Mouse (Mus musculus) CH12.LX (cell line): Measurements from ENCODE around the gene Rnf115. TPM values are rescaled to one million over a fixed set of nuclear protein-coding genes. Genes with fewer than 3 reads are reported as not detected.

ENCODE experiments used
- DNase-seq: peaks from one replicate; pipeline ENCODE4 v3.0.0-alpha.2; 2013; ENCODE audit errors: extremely low read depth
- H3K27ac ChIP-seq: 2 replicates; pipeline ENCODE4 v1.5.1; 2012; ENCODE audit warnings: low read depth, mild to moderate bottlenecking, control low read depth, moderate library complexity; ENCODE audit not compliant: insufficient read depth
- H3K27me3 ChIP-seq: replicated peaks from 2 replicates; pipeline ENCODE3; 2012; ENCODE audit warnings: inconsistent platforms
- H3K36me3 ChIP-seq, 2 experiments: replicated peaks in 1 of 2; 2 replicates each; pipeline versions ENCODE3 to v1.6.1; 2012; ENCODE audit warnings: inconsistent platforms in 1 of 2, low read length in 1 of 2, mild to moderate bottlenecking in 1 of 2, mixed read lengths in 1 of 2, moderate library complexity in 1 of 2; ENCODE audit not compliant: control insufficient read depth in 1 of 2, insufficient read depth in 1 of 2
- H3K4me1 ChIP-seq, 2 experiments: 2 replicates each; pipeline ENCODE4 v1.6.1; 2012; ENCODE audit warnings: inconsistent platforms in 1 of 2, moderate library complexity in 1 of 2; ENCODE audit not compliant: insufficient read depth in 2 of 2, control insufficient read depth in 1 of 2
- H3K4me2 ChIP-seq: 2 replicates; pipeline ENCODE4 v1.6.1; 2012; ENCODE audit warnings: low read depth, mild to moderate bottlenecking, control low read depth; ENCODE audit not compliant: poor library complexity, insufficient read depth, severe bottlenecking
- H3K4me3 ChIP-seq, 3 experiments: fragments of 150-350 bp in 1 of 3; sonication (generic) in 1 of 3; replicated peaks in 1 of 3; 2 replicates each; pipeline versions ENCODE3 to v1.5.1; 2011 to 2012; ENCODE audit warnings: low read depth in 2 of 3, low read length in 2 of 3, mild to moderate bottlenecking in 2 of 3, moderate library complexity in 2 of 3, control low read depth in 1 of 3, improper control_type of control experiment in 1 of 3, inconsistent platforms in 1 of 3, mixed read lengths in 1 of 3; ENCODE audit not compliant: poor library complexity in 1 of 3
- H3K79me2 ChIP-seq: replicated peaks from 2 replicates; pipeline ENCODE4 v1.6.1; 2012; ENCODE audit warnings: mild to moderate bottlenecking, moderate library complexity; ENCODE audit not compliant: control insufficient read depth, poor library complexity, insufficient read depth, severe bottlenecking; ENCODE audit errors: extremely low read depth
- H3K9ac ChIP-seq: 2 replicates; pipeline ENCODE4 v1.6.1; 2012; ENCODE audit warnings: low read depth, mild to moderate bottlenecking, control low read depth, moderate library complexity; ENCODE audit not compliant: insufficient read depth
- H3K9me3 ChIP-seq: replicated peaks from 2 replicates; pipeline ENCODE3; 2012; ENCODE audit warnings: low read length, inconsistent platforms, mixed read lengths
- CHD2 ChIP-seq: IDR thresholded peaks from 2 replicates; pipeline ENCODE4 v1.6.1; 2011; ENCODE audit warnings: low read length, improper control_type of control experiment
- CTCF ChIP-seq, 2 experiments: IDR thresholded peaks in 1 of 2; conservative IDR thresholded peaks in 1 of 2; 2 replicates each; pipeline ENCODE4 v1.5.1; 2011 to 2012; ENCODE audit warnings: low read depth in 2 of 2, low read length in 2 of 2, improper control_type of control experiment in 1 of 2, inconsistent platforms in 1 of 2, mild to moderate bottlenecking in 1 of 2, moderate library complexity in 1 of 2
- E2F4 ChIP-seq: IDR thresholded peaks from 2 replicates; pipeline ENCODE4 v1.6.1; 2011; ENCODE audit warnings: low read depth, low read length, improper control_type of control experiment; ENCODE audit not compliant: insufficient replicate concordance
- ELF1 ChIP-seq: IDR thresholded peaks from 2 replicates; pipeline ENCODE4 v1.6.1; 2014; ENCODE audit warnings: low read depth, mild to moderate bottlenecking, inconsistent platforms, low read length, improper control_type of control experiment
- ETS1 ChIP-seq: conservative IDR thresholded peaks from 2 replicates; pipeline ENCODE4 v1.6.1; 2012; ENCODE audit warnings: low read depth, mild to moderate bottlenecking, inconsistent platforms, low read length, improper control_type of control experiment, moderate library complexity
- GABPA ChIP-seq: IDR thresholded peaks from 2 replicates; pipeline ENCODE4 v1.6.1; 2012; ENCODE audit warnings: low read depth, low read length, improper control_type of control experiment, inconsistent platforms; ENCODE audit not compliant: insufficient replicate concordance
- HCFC1 ChIP-seq: IDR thresholded peaks from 2 replicates; pipeline ENCODE4 v1.6.1; 2012; ENCODE audit warnings: low read depth, mild to moderate bottlenecking, inconsistent platforms, low read length, improper control_type of control experiment
- IRF4 ChIP-seq: IDR thresholded peaks from 2 replicates; pipeline ENCODE4 v1.6.1; 2014; ENCODE audit warnings: low read depth, mild to moderate bottlenecking, inconsistent platforms, low read length, improper control_type of control experiment
- JUN ChIP-seq: IDR thresholded peaks from 2 replicates; pipeline ENCODE4 v1.6.1; 2011; ENCODE audit warnings: low read depth, mild to moderate bottlenecking, low read length, improper control_type of control experiment, moderate library complexity; ENCODE audit not compliant: insufficient read depth
- JUND ChIP-seq: conservative IDR thresholded peaks from 2 replicates; pipeline ENCODE4 v1.6.1; 2011; ENCODE audit warnings: low read depth, low read length, improper control_type of control experiment
- KAT2A ChIP-seq: IDR thresholded peaks from 2 replicates; pipeline ENCODE4 v1.6.1; 2012; ENCODE audit warnings: low read length, improper control_type of control experiment, inconsistent platforms; ENCODE audit not compliant: insufficient replicate concordance
- MAFK ChIP-seq: IDR thresholded peaks from 2 replicates; pipeline ENCODE4 v1.6.1; 2011; ENCODE audit warnings: low read length, improper control_type of control experiment; ENCODE audit not compliant: insufficient replicate concordance
- MAX ChIP-seq: IDR thresholded peaks from 2 replicates; pipeline ENCODE4 v1.6.1; 2011; ENCODE audit warnings: low read length, improper control_type of control experiment
- MAZ ChIP-seq: IDR thresholded peaks from 2 replicates; pipeline ENCODE4 v1.6.1; 2012; ENCODE audit warnings: low read depth, mild to moderate bottlenecking, inconsistent platforms, low read length, improper control_type of control experiment, moderate library complexity
- NELFE ChIP-seq: IDR thresholded peaks from 2 replicates; pipeline ENCODE4 v1.6.1; 2011; ENCODE audit warnings: low read depth, low read length, improper control_type of control experiment
- PAX5 ChIP-seq: IDR thresholded peaks from 2 replicates; pipeline ENCODE4 v1.6.1; 2012; ENCODE audit warnings: low read length, inconsistent platforms, mixed read lengths
- POLR2AphosphoS2 ChIP-seq: IDR thresholded peaks from 2 replicates; pipeline ENCODE4 v1.6.1; 2011; ENCODE audit warnings: low read depth, low read length, improper control_type of control experiment
- RAD21 ChIP-seq: IDR thresholded peaks from 2 replicates; pipeline ENCODE4 v1.6.1; 2011; ENCODE audit warnings: low read depth, mild to moderate bottlenecking, low read length, improper control_type of control experiment, moderate library complexity
- RCOR1 ChIP-seq: conservative IDR thresholded peaks from 2 replicates; pipeline ENCODE4 v1.6.1; 2012; ENCODE audit warnings: low read depth, mild to moderate bottlenecking, inconsistent platforms, low read length, improper control_type of control experiment
- SIN3A ChIP-seq: IDR thresholded peaks from 2 replicates; pipeline ENCODE4 v1.6.1; 2012; ENCODE audit warnings: low read length, improper control_type of control experiment, inconsistent platforms
- SMC3 ChIP-seq: IDR thresholded peaks from 2 replicates; pipeline ENCODE4 v1.6.1; 2011; ENCODE audit warnings: low read depth, low read length, improper control_type of control experiment
- TBP ChIP-seq: conservative IDR thresholded peaks from 2 replicates; pipeline ENCODE4 v1.6.1; 2011; ENCODE audit warnings: low read depth, low read length, improper control_type of control experiment
- USF1 ChIP-seq: IDR thresholded peaks from 2 replicates; pipeline ENCODE4 v1.6.1; 2014; ENCODE audit warnings: low read depth, mild to moderate bottlenecking, inconsistent platforms, low read length, improper control_type of control experiment
- USF2 ChIP-seq: conservative IDR thresholded peaks from 2 replicates; pipeline ENCODE4 v1.6.1; 2011; ENCODE audit warnings: low read depth, low read length, improper control_type of control experiment
- dilution Hi-C: fragments of 300-500 bp; cut with MboI; formaldehyde crosslinking; loops from 2 replicates; pipeline ENCODE4 v1.14.3; 2020; ENCODE audit warnings: low sequenced_read_pairs; ENCODE audit not compliant: extremely low pct_unique_long_range_greater_than_20kb, extremely low pct_ligation_motif_present
- in situ Hi-C: fragments of 300-500 bp; cut with MboI; formaldehyde crosslinking; loops from 3 replicates; pipeline ENCODE4 v1.14.3; 2019; ENCODE audit warnings: low sequenced_read_pairs, low pct_ligation_motif_present, low pct_unique_long_range_greater_than_20kb, mixed read lengths
- polyA plus RNA-seq: library from polyadenylated mRNA; unstranded; fragments of >175 nt; gene quantifications from 2 replicates; pipeline ENCODE4 v1.2.1, GENCODE M21; 2012; ENCODE audit warnings: low read depth; ENCODE audit not compliant: insufficient read length
- total RNA-seq, 2 experiments: library from RNA; depleted of rRNA; stranded (reverse); fragments of 300-350 nt in 1 of 2; fragments of >200 nt in 1 of 2; gene quantifications; 2 replicates each; pipeline ENCODE4 v1.2.3; 2012 to 2014

Rnf115 gene
- total and polyA plus RNA-seq, 3 experiments: 25.8 to 79.3 (median 64.7) TPM

DNA sequence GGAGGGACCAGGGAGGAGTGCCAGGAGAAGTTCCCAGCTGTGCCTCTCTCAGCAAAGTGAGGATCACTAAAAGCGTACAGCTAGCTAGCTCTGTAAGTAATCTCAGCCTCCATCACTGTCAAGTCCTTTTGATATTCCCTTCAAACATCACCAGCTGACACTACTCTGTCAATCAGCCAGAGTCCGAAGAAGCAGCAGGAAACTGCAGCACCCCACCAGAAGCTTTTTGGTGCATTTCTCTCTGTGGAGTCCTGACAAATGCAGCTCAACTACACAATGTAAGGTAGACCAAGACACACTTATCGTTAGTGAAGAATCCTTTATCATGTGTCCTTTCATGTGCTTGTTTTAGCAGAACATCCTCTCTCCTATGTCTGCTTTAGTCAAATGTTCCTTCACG, 94.1 kb downstream of the Rnf115 start:
- no peaks in the 10 kb centered on the region for H3K36me3 ChIP-seq
- in situ Hi-C loops (loop anchor here (25.0 kb wide), 1 partner anchor 266 kb away; no protein-coding TSS in a partner anchor), dilution Hi-C loops (no loop called here)
- H3K9ac ChIP-seq: no peak overlapping the region
- no peak overlapping the region for H3K27ac ChIP-seq
- TF ChIP-seq MAX (no peak), USF1 (no peak), MAZ (no peak), SIN3A (no peak), E2F4 (no peak), IRF4 (no peak), CTCF (conservative IDR thresholded peaks at IDR 0.05 in 1 of 2, IDR thresholded peaks at IDR 0.05 in 1 of 2; ENCODE audit: low read depth in 2 of 2, low read length in 2 of 2) (no peak), POLR2AphosphoS2 (no peak), ETS1 (no peak), RCOR1 (no peak), JUN (no peak), KAT2A (no peak)
- no peaks in the 10 kb centered on the region for H3K4me1 ChIP-seq
- no peak overlapping the region for H3K4me3 ChIP-seq
- no peak for DNase-seq
- H3K27me3 ChIP-seq: no peaks in the 10 kb centered on the region
- H3K4me2 ChIP-seq: no peak overlapping the region
- H3K79me2 ChIP-seq: no peaks in the 10 kb centered on the region
- H3K9me3 ChIP-seq: peaks cover 3% of the 10 kb centered on the region

DNA sequence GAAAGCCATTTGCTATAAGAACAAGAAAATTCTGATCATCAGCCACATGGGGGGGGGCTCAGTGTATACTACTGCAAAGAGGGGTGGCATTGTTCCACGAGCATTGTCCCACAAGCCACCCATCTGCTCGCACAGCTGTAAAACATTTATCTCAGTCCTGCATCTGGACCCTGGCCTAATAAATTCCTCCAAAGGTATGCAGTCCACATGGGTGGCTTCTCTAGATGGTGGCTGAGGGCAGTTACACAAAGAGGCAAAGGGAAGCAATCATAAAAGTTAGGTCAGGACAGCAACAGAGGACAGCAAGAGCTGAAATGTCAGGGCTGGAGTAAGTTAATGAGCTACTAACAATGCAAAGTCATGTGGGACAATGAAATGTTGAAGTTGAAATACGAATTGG, 96.2 kb downstream of the Rnf115 start:
- no peaks in the 10 kb centered on the region for H3K4me1 ChIP-seq
- H3K27ac ChIP-seq: no peak overlapping the region
- no peaks in the 10 kb centered on the region for H3K36me3 ChIP-seq
- no peak overlapping the region for H3K4me3 ChIP-seq
- no peaks in the 10 kb centered on the region for H3K9me3 ChIP-seq
- in situ Hi-C loops: loop anchor here (25.0 kb wide), 1 partner anchor 264 kb away; no protein-coding TSS in a partner anchor
- no peak for DNase-seq
- H3K27me3 ChIP-seq: no peaks in the 10 kb centered on the region
- H3K9ac ChIP-seq: no peak overlapping the region
- dilution Hi-C loops: no loop called here
- no peaks in the 10 kb centered on the region for H3K79me2 ChIP-seq
- TF ChIP-seq RAD21 (no peak), PAX5 (no peak), USF2 (no peak), USF1 (no peak), GABPA (no peak), ELF1 (no peak), CTCF (conservative IDR thresholded peaks at IDR 0.05 in 1 of 2, IDR thresholded peaks at IDR 0.05 in 1 of 2; ENCODE audit: low read depth in 2 of 2, low read length in 2 of 2) (no peak), CHD2 (no peak), JUND (no peak), MAFK (no peak), TBP (no peak), NELFE (no peak), KAT2A (no peak), SMC3 (no peak), HCFC1 (no peak)
- TF ChIP-seq, all 38 proteins: peak for 0
- no peak overlapping the region for H3K4me2 ChIP-seq
